Mouse (Mus musculus) C2C12 (cell line): ENCODE results near the gene Upp2. TPM values are rescaled to one million over a fixed set of nuclear protein-coding genes. Genes with fewer than 3 reads are reported as not detected.

Experiments
- H3K27me3 ChIP-seq: one replicate; pipeline ENCODE4 v1.6.1; 2011; ENCODE audit not compliant: control insufficient read depth, insufficient read depth, insufficient read length
- H3K36me3 ChIP-seq: one replicate; pipeline ENCODE4 v1.6.1; 2011; ENCODE audit not compliant: control insufficient read depth, insufficient read depth
- H3K4me3 ChIP-seq: one replicate; pipeline ENCODE4 v1.5.1; 2011; ENCODE audit warnings: mild to moderate bottlenecking, control low read depth; ENCODE audit not compliant: poor library complexity, insufficient read depth, severe bottlenecking
- H3K79me2 ChIP-seq: one replicate; pipeline ENCODE4 v1.6.1; 2011; ENCODE audit not compliant: control insufficient read depth, insufficient read depth
- H3K79me3 ChIP-seq: one replicate; pipeline ENCODE4 v1.6.1; 2011; ENCODE audit warnings: low read depth, control low read depth
- H3ac ChIP-seq: one replicate; pipeline ENCODE3; 2011; ENCODE audit warnings: low read depth; ENCODE audit not compliant: control insufficient read depth, insufficient read length
- CEBPB ChIP-seq: IDR thresholded peaks from one replicate; pipeline ENCODE4 v1.6.1; 2011; ENCODE audit warnings: low read depth, mild to moderate bottlenecking, control low read depth, moderate library complexity
- CTCF ChIP-seq: IDR thresholded peaks from one replicate; pipeline ENCODE4 v1.5.1; 2011; ENCODE audit not compliant: control insufficient read depth, insufficient read depth, insufficient read length
- FOSL1 ChIP-seq: IDR thresholded peaks from one replicate; pipeline ENCODE4 v1.8.0; 2011; ENCODE audit warnings: mild to moderate bottlenecking, low read length; ENCODE audit not compliant: poor library complexity, insufficient read depth, severe bottlenecking
- MAX ChIP-seq: IDR thresholded peaks from one replicate; pipeline ENCODE4 v1.6.1; 2011; ENCODE audit warnings: mild to moderate bottlenecking, control low read depth
- MYOD1 ChIP-seq: IDR thresholded peaks from one replicate; pipeline ENCODE4 v1.6.1; 2011; ENCODE audit warnings: low read depth; ENCODE audit not compliant: control insufficient read depth, insufficient read length
- MYOG ChIP-seq: IDR thresholded peaks from one replicate; pipeline ENCODE4 v1.6.1; 2011; ENCODE audit not compliant: control insufficient read depth, insufficient read length; ENCODE audit errors: extremely low read depth
- USF1 ChIP-seq: IDR thresholded peaks from one replicate; pipeline ENCODE4 v1.6.1; 2011; ENCODE audit warnings: low read depth, mild to moderate bottlenecking, control low read depth, moderate library complexity
- polyA plus RNA-seq: library from polyadenylated mRNA; unstranded; fragments of >200 nt; fragmentation: generic; extraction: Trizol; gene quantifications from one replicate; pipeline ENCODE4 v1.2.1, GENCODE M21; 2012; ENCODE audit warnings: missing spikeins

The Upp2 gene
- polyA plus RNA-seq, 1 experiment, result 7.3 TPM

DNA sequence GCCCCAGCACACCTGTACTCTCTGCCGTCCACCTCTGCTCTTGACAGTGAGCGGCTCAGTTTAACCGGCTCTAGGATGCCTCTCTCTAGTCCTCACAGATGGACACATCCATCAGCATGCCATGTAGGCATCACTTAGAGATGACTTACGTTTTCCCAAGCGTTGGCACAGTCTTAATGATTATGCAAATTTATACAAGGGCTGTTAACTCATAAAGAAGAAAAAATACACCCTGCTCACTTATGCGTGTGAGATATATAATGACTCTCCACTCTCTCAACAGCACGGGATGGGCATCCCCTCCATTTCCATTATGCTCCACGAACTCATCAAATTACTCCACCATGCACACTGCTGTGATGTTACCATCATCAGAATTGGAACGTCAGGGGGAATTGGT lies 206.7 kb downstream of the Upp2 start:
- H3K4me3 ChIP-seq, result no peak overlapping the region
- no peak overlapping the region for H3ac ChIP-seq
- TF ChIP-seq USF1 (no peak), FOSL1 (no peak), MAX (no peak), MYOG (no peak), MYOD1 (no peak), CTCF (no peak), CEBPB (no peak)
- H3K27me3 ChIP-seq, result peaks cover 13% of the 10 kb centered on the region
- no peaks in the 10 kb centered on the region for H3K36me3 ChIP-seq
- H3K79me3 ChIP-seq, result no peaks in the 10 kb centered on the region
- H3K79me2 ChIP-seq, result no peaks in the 10 kb centered on the region

DNA sequence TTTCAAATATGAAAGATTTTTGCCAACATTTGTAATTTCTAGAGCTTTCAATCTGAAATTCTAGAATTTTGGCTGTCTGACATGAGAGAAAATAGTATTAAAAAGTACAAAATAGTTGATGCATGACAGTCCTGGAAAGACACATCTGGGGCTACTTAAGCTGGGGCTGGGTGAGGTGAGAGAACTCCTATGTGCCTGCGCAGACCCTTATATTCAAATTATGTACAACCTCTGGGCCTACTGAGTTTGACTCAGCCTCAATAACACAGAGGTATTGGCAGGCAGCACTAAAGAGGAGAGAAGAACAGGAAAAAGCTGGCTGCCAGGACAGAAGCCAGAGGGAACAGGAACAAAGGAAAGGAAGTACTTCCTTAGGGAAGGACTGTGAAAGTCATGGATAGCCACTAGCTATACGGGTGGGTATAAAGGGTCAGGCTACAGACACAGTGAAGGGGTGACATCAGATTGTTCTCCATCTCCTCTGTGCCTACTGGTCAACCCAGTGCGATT lies 211.9 kb downstream of the Upp2 start:
- TF ChIP-seq MYOG, result no peak
- no peak for TF ChIP-seq MYOD1
- TF ChIP-seq FOSL1, result no peak
- TF ChIP-seq USF1, result no peak
- no peak for TF ChIP-seq CEBPB
- TF ChIP-seq MAX, result no peak
- TF ChIP-seq CTCF, result no peak
- H3K4me3 ChIP-seq, result no peak overlapping the region
- H3K36me3 ChIP-seq, result no peaks in the 10 kb centered on the region
- H3K79me3 ChIP-seq, result no peaks in the 10 kb centered on the region
- H3ac ChIP-seq, result no peak overlapping the region
- H3K27me3 ChIP-seq, result peaks cover 26% of the 10 kb centered on the region
- H3K79me2 ChIP-seq, result no peaks in the 10 kb centered on the region

DNA sequence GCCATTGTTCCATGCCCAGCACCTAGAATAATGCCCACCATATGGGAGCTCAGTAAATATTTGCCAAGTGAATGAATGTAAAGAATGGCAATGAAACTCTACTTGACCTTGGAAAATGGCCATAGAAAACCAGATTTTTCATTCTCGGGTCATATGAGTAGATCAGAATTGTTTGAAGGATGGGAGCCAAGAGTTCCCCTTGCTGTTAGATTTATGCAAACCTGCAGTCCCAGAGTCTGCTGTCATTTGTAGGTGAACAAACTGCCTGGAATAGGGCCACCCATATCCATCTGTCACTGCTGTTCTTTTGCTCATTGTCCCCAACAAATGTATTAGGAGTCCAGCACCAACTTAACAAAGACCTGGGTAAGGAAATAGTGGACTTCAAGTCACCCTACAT lies 216.4 kb downstream of the Upp2 start:
- Histone ChIP-seq H3K36me3 (no peaks in the 10 kb centered on the region), H3K4me3 (no peak overlapping the region), H3K79me3 (no peaks in the 10 kb centered on the region), H3ac (no peak overlapping the region), H3K79me2 (no peaks in the 10 kb centered on the region), H3K27me3 (peaks cover 25% of the 10 kb centered on the region)
- TF ChIP-seq FOSL1 (no peak), USF1 (no peak), CTCF (no peak), MYOD1 (no peak), MAX (no peak), CEBPB (no peak), MYOG (no peak)

DNA sequence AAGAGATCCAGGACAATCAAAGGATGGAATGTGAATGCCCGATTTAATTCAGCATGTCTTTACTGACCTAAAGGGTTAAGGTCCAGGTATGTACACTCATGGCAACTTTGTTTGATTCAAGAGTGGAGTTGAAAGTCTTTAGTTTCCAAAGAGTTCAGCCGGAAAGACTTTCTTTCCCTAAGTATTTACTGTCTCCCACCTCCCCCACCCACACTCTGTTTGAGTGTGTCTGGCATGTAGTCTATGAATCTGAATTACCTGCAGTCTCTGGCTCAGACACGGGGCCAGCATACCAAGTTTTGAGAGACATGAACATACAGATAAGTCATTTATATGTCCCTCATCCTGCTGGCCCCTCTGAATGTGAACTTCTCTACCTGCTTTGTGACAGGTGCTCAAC lies 219.1 kb downstream of the Upp2 start:
- Histone ChIP-seq H3ac (no peak overlapping the region), H3K4me3 (no peak overlapping the region)

DNA sequence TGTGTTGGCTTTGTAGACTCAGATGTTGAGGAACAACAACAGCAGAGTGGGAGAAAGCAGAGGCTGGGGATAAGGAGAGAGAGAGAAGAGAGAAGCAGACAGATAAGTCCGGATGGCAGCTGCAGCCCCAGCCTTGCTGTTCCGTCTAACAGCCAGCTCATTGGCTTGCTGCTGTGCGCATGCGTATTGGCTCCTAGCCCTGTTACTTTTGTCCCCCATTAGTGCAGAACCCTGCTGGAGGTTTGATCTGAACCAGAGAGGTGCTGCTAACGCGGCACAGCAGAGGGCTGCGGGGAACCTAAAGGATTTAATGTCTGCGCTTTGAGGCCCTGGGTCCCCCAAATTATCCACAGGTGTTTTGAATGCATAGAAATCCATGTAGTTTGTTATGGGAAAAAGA lies 219.6 kb downstream of the Upp2 start:
- no peaks in the 10 kb centered on the region for H3K36me3 ChIP-seq

More for the DNA sequence above, 219.1 kb downstream of the Upp2 start:
- TF ChIP-seq CEBPB, result no peak
- no peak for TF ChIP-seq MYOD1
- TF ChIP-seq CTCF, result no peak
- no peak for TF ChIP-seq MYOG
- no peak for TF ChIP-seq MAX
- no peak for TF ChIP-seq FOSL1
- no peak for TF ChIP-seq USF1
- Histone ChIP-seq H3K36me3 (no peaks in the 10 kb centered on the region), H3K79me3 (no peaks in the 10 kb centered on the region), H3K79me2 (no peaks in the 10 kb centered on the region), H3K27me3 (peaks cover 10% of the 10 kb centered on the region)

DNA sequence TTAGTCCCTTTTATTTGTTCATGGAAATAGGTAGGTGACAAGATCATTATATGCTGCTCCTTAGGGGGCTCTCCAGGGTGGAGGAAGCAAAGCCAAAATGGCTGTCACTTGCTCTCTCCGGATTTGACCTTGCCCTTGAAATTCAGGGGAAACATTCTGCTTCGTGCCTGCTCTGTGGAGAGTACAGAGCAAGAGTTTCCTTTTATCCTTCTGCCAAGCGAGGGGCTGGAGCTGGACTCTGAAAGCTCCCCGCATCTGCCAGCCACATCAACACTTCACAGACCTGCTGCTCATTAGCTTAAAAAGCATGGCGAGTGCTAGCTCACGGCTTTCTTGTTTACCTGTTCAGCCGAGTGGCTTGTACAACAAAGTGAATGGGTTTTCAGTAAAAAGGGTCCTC lies 220.3 kb downstream of the Upp2 start:
- H3K27me3 ChIP-seq, result peaks cover 7% of the 10 kb centered on the region
- H3K4me3 ChIP-seq, result no peak overlapping the region
- no peaks in the 10 kb centered on the region for H3K79me3 ChIP-seq
- H3K79me2 ChIP-seq, result no peaks in the 10 kb centered on the region
- no peak overlapping the region for H3ac ChIP-seq
- TF ChIP-seq CTCF (no peak), USF1 (no peak), FOSL1 (no peak), MYOG (no peak), MAX (no peak), MYOD1 (no peak), CEBPB (no peak)
- no peaks in the 10 kb centered on the region for H3K36me3 ChIP-seq

More for the DNA sequence above, 219.6 kb downstream of the Upp2 start:
- Histone ChIP-seq H3K4me3 (no peak overlapping the region), H3K79me3 (no peaks in the 10 kb centered on the region), H3ac (no peak overlapping the region), H3K27me3 (peaks cover 7% of the 10 kb centered on the region), H3K79me2 (no peaks in the 10 kb centered on the region)
- TF ChIP-seq CEBPB (no peak), FOSL1 (no peak), MAX (no peak), USF1 (no peak)
